Mouse (Mus musculus) thymus, postnatal 25 days (tissue): ENCODE data around the gene Gm10197.
A peak's percentile ranks its signal among the peaks of the same experiment; 100 is the strongest.

ENCODE experiments used
- DNase-seq: peaks from one replicate; pipeline ENCODE4 v3.0.0; 2022

Gene Gm10197

GRCm38 (mm10) chr19:53393646-53394045 is 22.1 kb upstream of the Gm10197 start:
- DNase-seq = no peak

GRCm38 (mm10) chr19:53392781-53393343 is 21.3 kb upstream of the Gm10197 start:
- no peak for DNase-seq

GRCm38 (mm10) chr19:53391787-53392186 is 20.2 kb upstream of the Gm10197 start:
- no peak for DNase-seq

- no peak for DNase-seq
Measured at GRCm38 (mm10) chr19:53391386-53391785, 19.8 kb upstream of the Gm10197 start.

GRCm38 (mm10) chr19:53390495-53391007 is 19.0 kb upstream of the Gm10197 start, which contains the start of gene Smndc1:
TSS of gene Smndc1 (minus strand) at chr19:53390578.
- peak; percentile 98 for DNase-seq

GRCm38 (mm10) chr19:53389851-53390431 is 18.4 kb upstream of the Gm10197 start:
- no peak for DNase-seq

GRCm38 (mm10) chr19:53389417-53389816 is 17.9 kb upstream of the Gm10197 start:
- no peak for DNase-seq

- no peak for DNase-seq
Measured at GRCm38 (mm10) chr19:53383336-53383735, 11.8 kb upstream of the Gm10197 start.

GRCm38 (mm10) chr19:53378421-53378820 is 6.9 kb upstream of the Gm10197 start:
- no peak for DNase-seq

- DNase-seq = no peak
Measured at GRCm38 (mm10) chr19:53377652-53378051, 6.1 kb upstream of the Gm10197 start.

- no peak for DNase-seq
Measured at GRCm38 (mm10) chr19:53375816-53376215, 4.2 kb upstream of the Gm10197 start.

GRCm38 (mm10) chr19:53375299-53375698 is 3.7 kb upstream of the Gm10197 start:
- DNase-seq = no peak

- no peak for DNase-seq
Measured at GRCm38 (mm10) chr19:53373570-53373969, 2.0 kb upstream of the Gm10197 start.

- DNase-seq = no peak
Measured at GRCm38 (mm10) chr19:53370233-53370632, 1.3 kb downstream of the Gm10197 start.

GRCm38 (mm10) chr19:53369469-53370043 is 2.0 kb downstream of the Gm10197 start:
- peak; percentile 83 for DNase-seq

- no peak for DNase-seq
Measured at GRCm38 (mm10) chr19:53366881-53367280, 4.7 kb downstream of the Gm10197 start.

GRCm38 (mm10) chr19:53366057-53366775 is 5.3 kb downstream of the Gm10197 start:
- no peak for DNase-seq

- no peak for DNase-seq
Measured at GRCm38 (mm10) chr19:53364963-53365362, 6.6 kb downstream of the Gm10197 start.

- DNase-seq = no peak
Measured at GRCm38 (mm10) chr19:53364551-53364950, 7.0 kb downstream of the Gm10197 start.

GRCm38 (mm10) chr19:53362967-53363366 is 8.6 kb downstream of the Gm10197 start:
- DNase-seq = peak; percentile 65

GRCm38 (mm10) chr19:53360265-53360958 is 11.2 kb downstream of the Gm10197 start:
- DNase-seq = no peak

GRCm38 (mm10) chr19:53359160-53360033 is 12.2 kb downstream of the Gm10197 start:
- no peak for DNase-seq
